Mouse (Mus musculus): Measurements from ENCODE around the gene Mrgpra2a. TPM values are rescaled to one million over a fixed set of nuclear protein-coding genes. Genes with fewer than 3 reads are reported as not detected.
"Not testable (repeated sequence)": the region's sequence is repeated elsewhere in the genome, so short reads cannot be mapped to it uniquely, and the experiment has no call there.

The Mrgpra2a gene
- 13.4 TPM in 1 of 2 replicates, not detected in the other for polyA plus RNA-seq (2011; ENCODE audit: insufficient read depth, insufficient read length, low replicate concordance, missing spikeins)

DNA sequence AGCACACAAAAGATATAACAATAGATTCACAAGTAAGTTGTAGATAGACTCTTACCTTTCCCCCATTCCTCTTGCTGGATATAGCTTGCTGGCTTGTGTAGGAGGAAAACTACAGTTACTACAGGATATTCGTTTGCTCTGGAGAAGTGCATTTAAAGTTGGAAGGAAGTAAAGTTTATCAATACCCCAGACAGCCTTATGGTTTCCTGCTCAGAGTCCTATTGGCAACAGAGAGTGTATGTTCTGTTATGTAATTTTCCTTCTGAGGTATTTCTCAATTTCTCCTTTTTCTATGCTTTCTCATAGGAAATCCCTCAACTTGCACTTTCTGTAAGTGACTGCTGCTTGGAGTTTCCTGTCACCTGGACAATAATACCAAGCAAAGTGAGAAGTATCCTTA, at the start of gene Mrgpra2a:
Gene Mrgpra2a, minus strand, starts transcription at position 125 of the 400 bp plus-strand sequence.
- not testable (repeated sequence) for H3K27ac ChIP-seq (ENCODE audit: control insufficient read depth, insufficient read depth, low read depth, low read length, poor library complexity); H3K4me3 ChIP-seq (replicated peaks; ENCODE audit: control insufficient read depth, low read depth, low read length); H3K4me1 ChIP-seq (ENCODE audit: control insufficient read depth, insufficient read depth, low read length)
- WGBS = no CpG with 5 or more reads among the region's 1 CpGs

DNA sequence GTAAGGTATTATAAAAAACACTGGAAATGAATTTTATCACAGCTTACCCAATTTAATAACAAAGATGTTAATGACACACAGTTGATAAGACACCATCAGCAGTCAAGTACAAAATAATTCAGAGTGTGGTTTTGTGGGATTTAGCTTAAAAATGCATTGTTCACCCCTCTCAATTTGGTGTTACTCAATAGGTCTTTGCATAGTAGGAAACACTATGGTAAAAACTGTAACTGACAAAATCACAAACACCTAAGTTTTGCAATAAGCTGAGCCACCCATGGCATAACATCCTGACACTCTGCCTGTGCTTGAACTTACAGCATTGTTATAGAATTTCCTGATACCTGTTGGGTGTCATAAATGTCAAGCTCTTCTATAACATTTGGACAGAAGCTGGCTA, 39.3 kb upstream of the Mrgpra2a start:
- H3K27ac ChIP-seq (ENCODE audit: control insufficient read depth, insufficient read depth, low read depth, low read length, poor library complexity); H3K4me1 ChIP-seq (ENCODE audit: control insufficient read depth, insufficient read depth, low read length); H3K4me3 ChIP-seq (replicated peaks; ENCODE audit: control insufficient read depth, low read depth, low read length): not testable (repeated sequence)

DNA sequence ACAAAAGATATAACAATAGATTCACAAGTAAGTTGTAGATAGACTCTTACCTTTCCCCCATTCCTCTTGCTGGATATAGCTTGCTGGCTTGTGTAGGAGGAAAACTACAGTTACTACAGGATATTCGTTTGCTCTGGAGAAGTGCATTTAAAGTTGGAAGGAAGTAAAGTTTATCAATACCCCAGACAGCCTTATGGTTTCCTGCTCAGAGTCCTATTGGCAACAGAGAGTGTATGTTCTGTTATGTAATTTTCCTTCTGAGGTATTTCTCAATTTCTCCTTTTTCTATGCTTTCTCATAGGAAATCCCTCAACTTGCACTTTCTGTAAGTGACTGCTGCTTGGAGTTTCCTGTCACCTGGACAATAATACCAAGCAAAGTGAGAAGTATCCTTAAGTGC, 37.5 kb upstream of the Mrgpra2a start:
- WGBS = no CpG with 5 or more reads among the region's 1 CpGs
- H3K4me1 ChIP-seq (ENCODE audit: control insufficient read depth, insufficient read depth, low read length); H3K27ac ChIP-seq (ENCODE audit: control insufficient read depth, insufficient read depth, low read depth, low read length, poor library complexity); H3K4me3 ChIP-seq (replicated peaks; ENCODE audit: control insufficient read depth, low read depth, low read length): not testable (repeated sequence)

DNA sequence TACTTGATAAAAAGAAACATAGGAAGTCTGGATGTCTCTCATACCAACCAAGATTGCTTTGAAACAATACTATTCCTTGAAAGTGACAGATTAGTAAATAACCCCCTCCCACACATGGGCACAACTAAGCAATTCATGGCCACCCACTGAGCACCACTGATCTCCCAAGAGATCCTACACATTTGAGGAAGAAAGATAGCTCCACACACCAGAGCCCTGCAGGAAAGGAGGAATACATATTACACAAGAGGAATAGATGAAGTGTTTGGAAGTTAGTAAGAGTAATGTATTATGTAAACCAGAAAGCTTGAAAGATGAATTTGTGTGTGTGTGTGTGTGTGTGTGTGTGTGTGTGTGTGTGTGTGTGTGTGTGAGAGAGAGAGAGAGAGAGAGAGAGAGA, 31.2 kb upstream of the Mrgpra2a start:
- H3K4me3 ChIP-seq (replicated peaks; ENCODE audit: control insufficient read depth, low read depth, low read length); H3K27ac ChIP-seq (ENCODE audit: control insufficient read depth, insufficient read depth, low read depth, low read length, poor library complexity); H3K4me1 ChIP-seq (ENCODE audit: control insufficient read depth, insufficient read depth, low read length): not testable (repeated sequence)

DNA sequence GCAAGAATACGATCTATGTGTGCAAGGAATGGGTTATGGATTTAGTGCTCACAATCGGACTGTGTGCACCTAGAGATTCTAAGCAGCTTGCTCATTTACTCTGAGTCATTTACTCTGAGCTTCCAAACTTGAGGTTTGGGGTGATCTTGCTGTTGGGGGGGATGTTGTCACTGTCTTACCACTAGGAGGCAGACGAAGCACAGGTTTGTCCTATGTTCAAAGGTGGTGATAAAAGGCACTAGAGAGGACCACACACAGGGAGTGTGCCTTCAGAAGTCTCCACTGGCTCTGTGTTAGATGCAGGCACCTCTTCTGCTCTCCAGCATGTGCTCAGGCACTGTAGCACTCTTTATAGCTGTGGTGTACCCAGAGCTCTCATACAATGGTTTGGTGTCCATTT, 22.0 kb upstream of the Mrgpra2a start:
- not testable (repeated sequence) for H3K4me3 ChIP-seq (replicated peaks; ENCODE audit: control insufficient read depth, low read depth, low read length); H3K4me1 ChIP-seq (ENCODE audit: control insufficient read depth, insufficient read depth, low read length)
- 54% methylated on average over 2 of the region's 3 CpGs for WGBS

DNA sequence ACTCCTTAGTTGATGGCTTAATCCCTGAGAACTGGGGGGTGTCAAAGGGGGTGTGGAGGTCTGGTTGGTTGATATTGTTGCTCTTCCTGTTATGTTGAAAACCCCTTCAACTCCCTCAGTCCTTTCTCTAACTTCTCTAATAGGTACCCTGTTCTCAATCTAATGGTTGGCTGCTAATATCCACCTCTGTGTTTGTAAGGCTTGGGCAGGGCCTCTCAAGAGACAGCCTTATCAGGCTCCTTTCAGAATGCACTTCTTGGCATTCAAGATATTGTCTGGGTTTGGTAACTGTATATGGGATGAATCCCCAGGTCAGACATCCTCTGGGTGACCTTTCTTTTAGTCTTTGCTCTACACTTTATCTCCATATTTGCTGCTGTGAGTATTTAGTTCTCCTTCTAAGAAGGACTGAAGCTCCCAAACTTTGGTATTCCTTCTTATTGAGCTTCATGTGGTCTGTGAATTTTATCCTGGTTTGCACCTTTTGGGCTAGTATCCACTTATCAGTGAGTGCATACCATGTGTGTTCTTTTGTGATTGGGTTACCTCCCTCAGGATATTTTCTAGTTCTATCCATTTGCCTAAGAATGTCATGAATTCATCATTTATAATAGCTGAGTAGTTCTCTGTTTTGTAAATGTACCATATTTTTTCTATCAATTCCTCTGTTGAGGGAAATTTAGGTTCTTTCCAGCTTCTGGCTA, 13.5 kb upstream of the Mrgpra2a start:
- H3K4me3 ChIP-seq (replicated peaks; ENCODE audit: control insufficient read depth, low read depth, low read length); H3K27ac ChIP-seq (ENCODE audit: control insufficient read depth, insufficient read depth, low read depth, low read length, poor library complexity); H3K4me1 ChIP-seq (ENCODE audit: control insufficient read depth, insufficient read depth, low read length): not testable (repeated sequence)

More for the DNA sequence above, 22.0 kb upstream of the Mrgpra2a start:
- H3K27ac ChIP-seq (ENCODE audit: control insufficient read depth, insufficient read depth, low read depth, low read length, poor library complexity) = not testable (repeated sequence)

DNA sequence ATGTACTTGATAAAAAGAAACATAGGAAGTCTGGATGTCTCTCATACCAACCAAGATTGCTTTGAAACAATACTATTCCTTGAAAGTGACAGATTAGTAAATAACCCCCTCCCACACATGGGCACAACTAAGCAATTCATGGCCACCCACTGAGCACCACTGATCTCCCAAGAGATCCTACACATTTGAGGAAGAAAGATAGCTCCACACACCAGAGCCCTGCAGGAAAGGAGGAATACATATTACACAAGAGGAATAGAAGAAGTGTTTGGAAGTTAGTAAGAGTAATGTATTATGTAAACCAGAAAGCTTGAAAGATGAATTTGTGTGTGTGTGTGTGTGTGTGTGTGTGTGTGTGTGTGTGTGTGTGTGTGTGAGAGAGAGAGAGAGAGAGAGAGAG, 6.2 kb downstream of the Mrgpra2a start:
- not testable (repeated sequence) for H3K4me3 ChIP-seq (replicated peaks; ENCODE audit: control insufficient read depth, low read depth, low read length); H3K27ac ChIP-seq (ENCODE audit: control insufficient read depth, insufficient read depth, low read depth, low read length, poor library complexity); H3K4me1 ChIP-seq (ENCODE audit: control insufficient read depth, insufficient read depth, low read length)

DNA sequence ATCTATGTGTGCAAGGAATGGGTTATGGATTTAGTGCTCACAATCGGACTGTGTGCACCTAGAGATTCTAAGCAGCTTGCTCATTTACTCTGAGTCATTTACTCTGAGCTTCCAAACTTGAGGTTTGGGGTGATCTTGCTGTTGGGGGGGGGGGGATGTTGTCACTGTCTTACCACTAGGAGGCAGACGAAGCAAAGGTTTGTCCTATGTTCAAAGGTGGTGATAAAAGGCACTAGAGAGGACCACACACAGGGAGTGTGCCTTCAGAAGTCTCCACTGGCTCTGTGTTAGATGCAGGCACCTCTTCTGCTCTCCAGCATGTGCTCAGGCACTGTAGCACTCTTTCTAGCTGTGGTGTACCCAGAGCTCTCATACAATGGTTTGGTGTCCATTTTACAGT, 15.5 kb downstream of the Mrgpra2a start:
- H3K4me1 ChIP-seq (ENCODE audit: control insufficient read depth, insufficient read depth, low read length); H3K27ac ChIP-seq (ENCODE audit: control insufficient read depth, insufficient read depth, low read depth, low read length, poor library complexity); H3K4me3 ChIP-seq (replicated peaks; ENCODE audit: control insufficient read depth, low read depth, low read length): not testable (repeated sequence)
- 44% methylated on average over 2 of the region's 2 CpGs for WGBS

DNA sequence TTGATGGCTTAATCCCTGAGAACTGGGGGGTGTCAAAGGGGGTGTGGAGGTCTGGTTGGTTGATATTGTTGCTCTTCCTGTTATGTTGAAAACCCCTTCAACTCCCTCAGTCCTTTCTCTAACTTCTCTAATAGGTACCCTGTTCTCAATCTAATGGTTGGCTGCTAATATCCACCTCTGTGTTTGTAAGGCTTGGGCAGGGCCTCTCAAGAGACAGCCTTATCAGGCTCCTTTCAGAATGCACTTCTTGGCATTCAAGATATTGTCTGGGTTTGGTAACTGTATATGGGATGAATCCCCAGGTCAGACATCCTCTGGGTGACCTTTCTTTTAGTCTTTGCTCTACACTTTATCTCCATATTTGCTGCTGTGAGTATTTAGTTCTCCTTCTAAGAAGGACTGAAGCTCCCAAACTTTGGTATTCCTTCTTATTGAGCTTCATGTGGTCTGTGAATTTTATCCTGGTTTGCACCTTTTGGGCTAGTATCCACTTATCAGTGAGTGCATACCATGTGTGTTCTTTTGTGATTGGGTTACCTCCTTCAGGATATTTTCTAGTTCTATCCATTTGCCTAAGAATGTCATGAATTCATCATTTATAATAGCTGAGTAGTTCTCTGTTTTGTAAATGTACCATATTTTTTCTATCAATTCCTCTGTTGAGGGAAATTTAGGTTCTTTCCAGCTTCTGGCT, 24.0 kb downstream of the Mrgpra2a start:
- not testable (repeated sequence) for H3K4me1 ChIP-seq (ENCODE audit: control insufficient read depth, insufficient read depth, low read length); H3K4me3 ChIP-seq (replicated peaks; ENCODE audit: control insufficient read depth, low read depth, low read length); H3K27ac ChIP-seq (ENCODE audit: control insufficient read depth, insufficient read depth, low read depth, low read length, poor library complexity)

DNA sequence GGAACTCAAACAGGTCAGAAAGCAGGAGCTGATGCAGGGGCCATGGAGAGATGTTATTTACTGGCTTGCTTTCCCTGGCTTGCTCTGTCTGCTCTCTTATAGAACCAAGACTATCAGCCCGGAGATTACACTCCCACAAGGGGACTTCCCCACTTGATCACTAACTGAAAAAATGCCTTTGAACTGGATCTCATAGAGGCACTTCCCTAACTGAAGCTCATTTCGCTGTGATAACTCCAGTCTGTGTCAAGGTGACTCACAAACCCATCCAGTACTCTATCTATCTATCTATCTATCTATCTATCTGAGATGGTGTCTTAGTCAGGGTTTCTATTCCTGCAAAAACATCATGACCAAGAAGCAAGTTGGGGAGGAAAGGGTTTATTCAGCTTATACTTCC, 41.3 kb downstream of the Mrgpra2a start:
- Histone ChIP-seq H3K4me1 (ENCODE audit: control insufficient read depth, insufficient read depth, low read length) (no peaks in the 10 kb centered on the region), H3K27ac (ENCODE audit: control insufficient read depth, insufficient read depth, low read depth, low read length, poor library complexity) (no peak overlapping the region), H3K4me3 (replicated peaks; ENCODE audit: control insufficient read depth, low read depth, low read length) (no peak overlapping the region)
- TF ChIP-seq CTCF (IDR thresholded peaks at IDR 0.05; ENCODE audit: control insufficient read depth, insufficient read depth, low read length) (no peak), POLR2A (IDR thresholded peaks at IDR 0.05; ENCODE audit: borderline replicate concordance, control insufficient read depth, low read depth, low read length) (no peak)
- 26% methylated on average over 2 of the region's 2 CpGs for WGBS

Measured in bone marrow, adult 2 months (tissue).